Mouse (Mus musculus) liver, embryonic 16.5 days (tissue): ENCODE data around the gene Spr. TPM values are rescaled to one million over a fixed set of nuclear protein-coding genes. Genes with fewer than 3 reads are reported as not detected.
"Not testable (repeated sequence)": the region's sequence is repeated elsewhere in the genome, so short reads cannot be mapped to it uniquely, and the experiment has no call there.

ENCODE experiments used
- ATAC-seq: fragments of 200-750 bp; cut with Nextera tagmentation; 2 replicates; pipeline ENCODE4 v1.8.0; 2017; ENCODE audit warnings: low read depth, mild to moderate bottlenecking, moderate number of reproducible peaks, moderate library complexity
- H3K27ac ChIP-seq: fragments of 300-500 bp; sonication (generic); 2 replicates; pipeline ENCODE4 v1.5.1; 2014; ENCODE audit warnings: mild to moderate bottlenecking, low read length
- H3K27me3 ChIP-seq: fragments of 300-500 bp; sonication (generic); 2 replicates; pipeline ENCODE4 v1.6.1; 2014; ENCODE audit warnings: low read depth, low read length, mixed read lengths; ENCODE audit not compliant: control insufficient read depth, insufficient read depth
- H3K36me3 ChIP-seq: fragments of 300-500 bp; sonication (generic); 2 replicates; pipeline ENCODE4 v1.6.1; 2014; ENCODE audit warnings: mild to moderate bottlenecking; ENCODE audit not compliant: control insufficient read depth, insufficient read depth
- H3K4me1 ChIP-seq: fragments of 300-500 bp; sonication (generic); 2 replicates; pipeline ENCODE4 v1.6.1; 2014; ENCODE audit warnings: low read depth, low read length, mixed read lengths; ENCODE audit not compliant: control insufficient read depth
- H3K4me2 ChIP-seq: fragments of 300-500 bp; sonication (generic); 2 replicates; pipeline ENCODE4 v1.6.1; 2014; ENCODE audit warnings: low read depth, low read length, mixed read lengths
- H3K4me3 ChIP-seq: fragments of 300-500 bp; sonication (generic); 2 replicates; pipeline ENCODE4 v1.5.1; 2014; ENCODE audit warnings: low read depth, mild to moderate bottlenecking, low read length
- H3K9ac ChIP-seq: fragments of 300-500 bp; sonication (generic); 2 replicates; pipeline ENCODE4 v1.6.1; 2014; ENCODE audit warnings: low read depth, low read length
- H3K9me3 ChIP-seq: fragments of 300-500 bp; sonication (generic); replicated peaks from 2 replicates; pipeline ENCODE4 v1.6.1; 2016; ENCODE audit warnings: low read length; ENCODE audit not compliant: control insufficient read depth
- WGBS: fragments of 180-500 bp; shearing (Covaris S2); extraction: QIAGEN DNeasy Blood & Tissue Kit; methylation state at CpG from one replicate; pipeline ENCODE4 v1.1.7; 2014; ENCODE audit not compliant: insufficient replicate concordance; 5-methylcytosine and 5-hydroxymethylcytosine counted together
- polyA plus RNA-seq: library from polyadenylated mRNA; unstranded; fragments of >200 nt; fragmentation: Nextera tagmentation; extraction: Ambion mirVana; gene quantifications from 2 replicates; pipeline ENCODE4 v1.2.1, GENCODE M21; 2015

The Spr gene
- polyA plus RNA-seq, 1 experiment from 2014 or later = 30.2 TPM

DNA sequence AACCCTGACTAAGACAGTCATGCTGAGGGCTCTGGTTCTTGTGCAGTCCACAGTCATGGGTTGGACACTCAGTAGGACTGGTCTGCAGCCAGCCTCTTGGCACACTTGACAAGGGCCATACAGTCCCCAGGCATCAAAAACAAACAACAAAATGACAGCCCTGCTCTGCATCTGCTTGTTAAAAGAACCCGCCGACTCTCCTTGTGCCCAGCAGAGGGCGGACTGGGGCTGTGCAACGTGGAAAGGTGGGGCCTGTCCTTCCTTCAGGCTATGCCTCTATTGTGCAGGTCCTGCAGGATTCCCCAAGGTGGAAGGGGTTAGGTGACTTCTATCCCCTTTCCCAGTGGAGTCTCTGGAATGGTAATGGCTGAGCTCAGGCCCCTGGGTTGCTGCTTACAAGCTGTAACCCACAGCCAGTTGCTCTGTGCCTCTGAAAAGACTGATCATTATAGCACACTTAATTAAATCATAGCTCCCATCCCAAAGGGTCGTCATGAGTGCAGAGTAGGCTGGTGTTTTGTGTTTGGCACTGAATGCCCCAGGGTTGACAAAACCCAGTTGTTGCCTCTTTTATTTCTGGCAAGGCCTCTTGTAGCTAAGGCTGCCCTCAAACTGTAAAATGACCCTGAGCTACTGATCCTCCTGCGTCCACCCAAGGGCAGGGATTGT is 21.7 kb upstream of the Spr start:
- not testable (repeated sequence) for H3K27me3 ChIP-seq, ATAC-seq, H3K36me3 ChIP-seq, H3K9ac ChIP-seq, H3K4me2 ChIP-seq, H3K4me3 ChIP-seq, H3K4me1 ChIP-seq, H3K27ac ChIP-seq, H3K9me3 ChIP-seq
- WGBS = 14% methylated on average over 6 of the region's 6 CpGs

DNA sequence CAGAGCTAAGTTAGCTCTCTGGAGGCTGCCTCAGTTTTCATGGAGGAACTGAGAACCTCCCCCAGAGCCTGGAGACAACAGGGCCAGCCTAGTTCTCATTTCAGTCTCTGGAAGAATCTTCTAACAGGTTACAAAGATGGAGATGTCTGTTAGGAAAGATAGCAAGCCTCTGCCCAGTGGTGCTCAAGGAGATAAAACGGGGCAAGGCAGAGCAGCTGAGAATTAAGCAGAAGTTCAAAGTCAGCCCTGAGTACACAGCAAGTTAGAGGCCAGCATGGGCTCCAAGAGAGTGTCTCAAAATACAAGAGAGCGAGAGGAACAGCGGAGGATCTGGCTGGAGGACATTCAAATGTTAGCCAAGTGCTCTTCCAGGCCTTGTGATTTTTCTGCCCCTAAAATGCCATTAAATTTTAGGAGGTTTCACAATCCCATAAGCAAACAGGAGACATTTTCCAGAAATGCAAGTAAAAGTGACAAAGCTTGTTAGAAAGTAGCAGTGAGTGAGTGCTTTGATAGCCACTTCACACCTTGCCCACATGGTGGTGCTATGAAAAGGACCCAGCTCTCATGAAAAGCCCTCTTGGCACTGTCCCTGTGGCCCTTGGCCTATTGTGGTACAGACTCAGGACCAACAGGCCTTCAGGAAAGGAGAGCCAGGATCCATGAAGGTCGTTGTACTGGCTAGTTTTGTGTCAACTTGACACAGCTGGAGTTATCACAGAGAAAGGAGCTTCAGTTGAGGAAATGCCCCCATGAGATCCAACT is 20.7 kb upstream of the Spr start:
- WGBS = 52% methylated on average over 4 of the region's 4 CpGs
- not testable (repeated sequence) for H3K27me3 ChIP-seq, H3K27ac ChIP-seq, ATAC-seq, H3K4me3 ChIP-seq, H3K9me3 ChIP-seq, H3K9ac ChIP-seq, H3K36me3 ChIP-seq, H3K4me1 ChIP-seq, H3K4me2 ChIP-seq

DNA sequence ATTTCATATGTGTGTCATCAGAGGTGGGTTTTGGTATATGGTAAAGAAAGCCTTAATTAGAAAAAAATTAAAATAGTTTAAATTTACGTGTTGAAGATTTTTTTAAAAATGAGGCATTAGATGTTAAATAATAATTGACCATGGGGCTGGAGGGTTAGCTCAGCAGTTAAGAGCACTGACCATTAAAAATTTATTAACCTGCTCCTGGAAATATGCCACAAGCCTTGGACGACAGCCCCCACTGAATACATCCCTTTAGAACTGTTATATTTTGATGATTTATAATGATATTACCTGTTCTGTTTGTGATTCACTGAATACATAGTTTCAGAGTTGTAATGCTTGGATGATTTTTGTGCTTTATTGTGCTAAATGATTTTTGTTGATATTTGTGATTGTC is 19.0 kb upstream of the Spr start:
- WGBS = 59% methylated on average over 2 of the region's 2 CpGs
- not testable (repeated sequence) for H3K4me1 ChIP-seq, H3K27me3 ChIP-seq, H3K9me3 ChIP-seq, H3K4me2 ChIP-seq, H3K9ac ChIP-seq, H3K36me3 ChIP-seq, H3K27ac ChIP-seq, ATAC-seq, H3K4me3 ChIP-seq

- peak overlapping the region; percentile 47 for H3K4me3 ChIP-seq
- 0 out of 2 replicates have a peak, but pooled peaks have one; percentile 27 for ATAC-seq
- no peak overlapping the region for H3K9ac ChIP-seq
- no peaks in the 10 kb centered on the region for H3K9me3 ChIP-seq
- peaks cover 7% of the 10 kb centered on the region for H3K27me3 ChIP-seq
- peak overlapping the region; percentile 59 for H3K4me2 ChIP-seq
- no peaks in the 10 kb centered on the region for H3K36me3 ChIP-seq
- H3K27ac ChIP-seq = no peak overlapping the region
- 3% methylated on average over 34 of the region's 34 CpGs for WGBS
- no peaks in the 10 kb centered on the region for H3K4me1 ChIP-seq
These were observed 17.4 kb upstream of the Spr start for GRCm38 (mm10) chr6:85154861-85155528.

GRCm38 (mm10) chr6:85153970-85154540 is 16.5 kb upstream of the Spr start:
- ATAC-seq = 0 out of 2 replicates have a peak, but pooled peaks have one; percentile 37
- Histone ChIP-seq H3K4me3 (no peak overlapping the region), H3K27ac (no peak overlapping the region), H3K36me3 (no peaks in the 10 kb centered on the region), H3K9ac (no peak overlapping the region), H3K4me2 (no peak overlapping the region), H3K4me1 (no peaks in the 10 kb centered on the region), H3K27me3 (peaks cover 7% of the 10 kb centered on the region), H3K9me3 (no peaks in the 10 kb centered on the region)
- 6% methylated on average over 9 of the region's 9 CpGs for WGBS

GRCm38 (mm10) chr6:85150386-85150785 is 12.8 kb upstream of the Spr start:
- Histone ChIP-seq H3K9me3 (no peaks in the 10 kb centered on the region), H3K27ac (no peak overlapping the region)
- whole genome bisulfite sequencing = 39% methylated on average over 3 of the region's 3 CpGs

GRCm38 (mm10) chr6:85147636-85148035 is 10.1 kb upstream of the Spr start:
- no peaks in the 10 kb centered on the region for H3K27me3 ChIP-seq
- H3K9ac ChIP-seq = no peak overlapping the region
- no peaks in the 10 kb centered on the region for H3K4me1 ChIP-seq
- no peak for ATAC-seq
- no peaks in the 10 kb centered on the region for H3K9me3 ChIP-seq
- 37% methylated on average over 3 of the region's 3 CpGs for WGBS
- H3K4me2 ChIP-seq = no peak overlapping the region
- H3K27ac ChIP-seq = no peak overlapping the region
- H3K4me3 ChIP-seq = no peak overlapping the region
- no peaks in the 10 kb centered on the region for H3K36me3 ChIP-seq

More at GRCm38 (mm10) chr6:85150386-85150785, 12.8 kb upstream of the Spr start:
- Histone ChIP-seq H3K36me3 (no peaks in the 10 kb centered on the region), H3K4me3 (no peak overlapping the region), H3K27me3 (peaks cover 7% of the 10 kb centered on the region), H3K4me2 (no peak overlapping the region), H3K9ac (no peak overlapping the region), H3K4me1 (no peaks in the 10 kb centered on the region)
- no peak for ATAC-seq

DNA sequence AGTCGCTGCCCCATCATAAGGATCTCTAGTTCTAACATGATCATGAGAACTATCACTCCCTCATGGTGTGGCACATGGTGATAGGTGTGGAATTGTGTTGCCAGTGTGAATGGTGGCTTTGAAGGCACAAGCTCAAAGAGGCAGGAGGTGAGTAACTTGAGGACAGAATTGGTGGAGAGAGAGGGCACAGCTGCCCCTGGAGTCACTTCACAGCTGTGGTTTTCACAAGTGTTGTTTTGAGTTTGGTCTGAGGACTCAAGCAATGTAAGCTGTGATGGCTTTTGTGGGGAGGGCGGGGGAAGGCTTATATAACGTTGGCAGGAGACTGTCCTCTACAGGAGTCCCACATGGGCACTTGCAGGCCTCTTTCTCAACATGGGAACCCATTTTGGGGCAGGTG is 6.9 kb upstream of the Spr start:
- no peak for ATAC-seq
- Histone ChIP-seq H3K4me1 (no peaks in the 10 kb centered on the region), H3K9me3 (no peaks in the 10 kb centered on the region), H3K4me3 (no peak overlapping the region), H3K27me3 (no peaks in the 10 kb centered on the region), H3K4me2 (no peak overlapping the region), H3K9ac (no peak overlapping the region), H3K36me3 (no peaks in the 10 kb centered on the region), H3K27ac (no peak overlapping the region)
- 46% methylated on average over 3 of the region's 3 CpGs for WGBS
